Mouse (Mus musculus) frontal cortex, postnatal 25 days (tissue): Measurements from ENCODE around the gene Susd4.

Experiments used
- DNase-seq, 2 experiments: peaks; one replicate each; pipeline ENCODE4 v3.0.0; 2022; ENCODE audit warnings: low spot score in 2 of 2

Gene Susd4

GRCm38 (mm10) chr1:182918718-182919346 is 155.2 kb downstream of the Susd4 start:
- DNase-seq = no peak

DNA sequence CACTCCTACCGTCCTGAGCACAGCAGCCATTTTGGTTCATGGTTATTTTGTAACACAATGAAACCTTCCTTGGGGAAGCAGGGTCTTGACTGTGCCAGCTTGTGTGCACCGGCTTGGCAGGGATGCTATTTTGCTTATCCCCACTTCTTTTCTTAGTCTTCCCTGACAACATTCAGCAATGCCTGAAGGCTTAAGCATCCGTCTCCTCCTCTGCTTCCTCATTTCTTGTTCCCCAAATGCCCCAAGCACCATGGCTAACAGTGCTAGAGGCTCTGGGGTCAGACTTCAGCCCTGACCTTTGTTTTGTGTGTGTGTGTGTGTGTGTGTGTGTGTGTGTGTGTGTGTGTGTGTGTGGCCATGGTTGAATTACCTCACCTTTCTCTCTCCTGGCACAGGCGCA is 159.2 kb downstream of the Susd4 start:
- DNase-seq = no peak

DNA sequence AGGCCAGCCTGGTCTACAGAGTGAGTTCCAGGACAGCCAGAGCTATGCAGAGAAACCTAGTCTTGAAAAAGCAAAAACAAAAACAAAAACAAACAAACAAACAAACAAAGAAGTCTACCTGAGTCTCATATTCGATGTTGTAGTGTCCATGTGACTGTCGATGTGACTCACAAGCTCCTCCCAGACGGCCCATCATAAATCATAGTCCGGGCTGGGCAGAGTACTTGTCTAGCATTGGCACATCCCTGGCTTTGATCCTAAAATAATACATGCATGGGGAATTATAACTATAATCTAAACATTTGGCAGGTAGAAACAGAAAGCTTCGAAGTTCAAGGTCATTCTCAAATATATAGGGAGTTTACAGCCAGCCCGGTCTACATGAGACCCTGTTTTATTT is 162.8 kb downstream of the Susd4 start:
- DNase-seq = no peak

DNA sequence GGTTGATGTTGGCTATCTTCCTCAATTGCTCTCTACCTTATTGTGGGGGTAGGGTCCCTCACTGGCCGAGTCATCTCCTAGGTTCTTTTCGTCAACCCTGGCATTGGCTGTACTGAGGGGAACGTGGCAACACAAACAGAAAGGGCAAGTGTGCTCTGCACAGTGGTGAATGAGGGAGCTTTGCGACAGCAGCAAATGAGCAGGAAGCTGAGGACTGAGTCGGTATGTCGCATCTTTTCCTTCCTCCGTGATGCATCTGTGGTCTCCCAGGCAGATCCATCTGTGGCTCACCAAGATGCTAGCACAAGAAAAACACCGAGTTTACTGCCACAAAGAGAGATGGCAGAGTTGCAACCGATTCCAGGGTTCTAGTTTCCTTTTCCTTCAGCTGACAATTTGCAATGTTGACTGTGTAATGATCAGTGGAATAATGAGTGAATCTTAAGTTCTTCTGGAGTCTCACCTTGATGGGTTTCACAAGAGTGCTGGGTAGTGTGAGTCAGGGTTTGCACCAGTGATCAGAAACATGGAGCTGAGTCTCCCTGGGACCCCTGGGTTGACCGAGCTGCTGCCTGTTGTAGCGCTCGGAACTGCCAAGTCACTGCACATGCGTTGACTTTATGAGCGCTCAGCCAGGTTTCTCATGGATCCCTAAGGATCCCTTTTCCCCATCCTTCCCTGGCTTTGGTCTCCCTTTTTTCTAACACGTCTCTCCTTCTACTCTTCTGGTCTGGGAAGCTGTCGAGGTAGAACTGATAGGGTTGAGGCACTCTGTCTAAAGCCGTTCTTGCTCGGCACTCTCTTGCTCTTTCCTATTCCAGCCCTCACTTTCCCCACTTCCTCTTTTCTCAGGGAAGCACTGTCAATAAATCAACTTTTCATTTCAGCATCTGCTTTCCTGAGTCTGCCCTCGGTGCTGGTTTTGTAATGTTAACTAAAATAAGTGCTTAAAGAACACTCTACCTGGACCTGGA is 164.5 kb downstream of the Susd4 start:
- no peak for DNase-seq

DNA sequence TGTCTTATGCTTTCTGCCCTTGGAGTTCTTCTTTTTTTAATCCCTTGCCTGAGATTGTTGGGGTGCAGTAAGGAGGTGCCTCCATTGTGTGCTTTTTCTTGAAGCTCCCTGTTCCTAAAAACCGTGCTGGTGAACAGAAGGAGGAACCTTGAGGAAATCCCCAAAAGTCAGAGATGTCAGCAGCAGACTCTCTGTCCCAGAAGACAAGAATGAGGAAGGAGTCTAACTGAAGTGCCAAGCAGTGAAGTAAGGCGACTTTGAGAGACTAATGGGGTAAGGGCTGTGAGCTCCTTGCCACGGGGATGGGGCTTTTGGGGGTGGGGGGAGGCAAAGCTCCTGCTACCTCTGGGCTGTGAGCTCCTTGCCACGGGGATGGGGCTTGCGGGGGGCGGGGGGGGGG is 171.8 kb downstream of the Susd4 start:
- no peak for DNase-seq

- no peak for DNase-seq
Observed at GRCm38 (mm10) chr1:182937486-182938120, 173.9 kb downstream of the Susd4 start.

- DNase-seq = no peak
Observed at GRCm38 (mm10) chr1:182941921-182942320, 178.3 kb downstream of the Susd4 start.

- DNase-seq = no peak
Observed at GRCm38 (mm10) chr1:182943911-182944310, 180.3 kb downstream of the Susd4 start.

- DNase-seq = no peak
Observed at GRCm38 (mm10) chr1:182944638-182945037, 181.0 kb downstream of the Susd4 start.

DNA sequence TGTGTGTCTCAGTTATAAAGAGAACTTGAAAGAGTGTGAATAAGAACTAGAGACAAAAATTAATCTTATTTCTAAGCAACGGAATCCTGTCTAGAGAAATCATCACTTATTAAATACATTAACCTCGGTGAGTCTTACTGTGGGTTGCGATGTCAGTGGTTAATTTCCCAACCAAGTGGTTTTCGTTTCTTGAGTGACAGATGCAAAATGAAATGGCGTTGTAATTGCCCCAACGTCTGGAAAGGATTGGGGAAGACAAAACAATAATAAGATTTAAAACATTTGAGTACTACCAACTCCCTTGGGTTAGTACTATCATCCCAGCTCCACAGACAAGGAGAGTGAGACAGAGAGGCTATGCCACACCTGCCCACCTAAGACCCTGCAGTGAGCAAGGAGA is 181.9 kb downstream of the Susd4 start:
- no peak for DNase-seq
